Mouse (Mus musculus): Measurements from ENCODE around the gene Sigirr.

DNA sequence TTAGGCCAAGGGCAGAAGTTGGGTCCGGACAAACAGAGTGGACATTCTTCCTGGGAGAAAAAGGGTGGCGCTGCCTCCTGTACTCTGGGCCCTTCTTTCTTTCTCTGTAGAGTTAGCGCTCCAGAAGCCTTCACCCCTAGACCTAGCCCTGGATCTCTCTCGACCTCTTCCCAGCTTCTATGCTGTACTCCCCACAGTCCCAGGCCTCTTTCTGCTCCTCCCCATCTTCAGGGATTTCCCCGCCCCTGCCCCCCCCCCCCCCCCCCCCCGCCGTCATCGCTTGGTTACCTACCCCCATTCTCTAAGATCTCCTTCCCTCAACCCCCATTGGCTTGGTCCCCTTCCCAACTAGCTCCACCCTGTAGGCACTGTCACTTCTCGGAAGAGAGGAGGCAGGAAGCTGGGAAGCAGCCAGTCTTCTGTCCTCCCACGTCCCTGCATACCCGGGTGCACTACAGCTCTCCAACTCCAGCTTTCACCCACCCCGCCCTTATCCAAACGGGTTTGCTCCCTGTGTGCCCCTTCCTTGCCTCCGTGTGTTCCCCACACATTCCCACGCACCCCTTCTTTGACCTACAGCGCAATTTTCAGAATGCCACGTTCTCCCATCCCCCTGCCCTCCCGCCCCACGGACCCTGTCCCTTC is 52.7 kb downstream of the Sigirr start:
- TF ChIP-seq CTCF (IDR thresholded peaks at IDR 0.05; ENCODE audit: control insufficient read depth, insufficient read depth, insufficient replicate concordance, low read depth, low read length) (no peak), POLR2A (IDR thresholded peaks at IDR 0.05; ENCODE audit: control insufficient read depth, low read depth, low read length) (no peak)

Measured in testis, adult 2 months (tissue).